Mouse (Mus musculus) left cerebral cortex, postnatal 36 days (tissue): ENCODE measurements around the gene Susd1. TPM values are rescaled to one million over a fixed set of nuclear protein-coding genes. Genes with fewer than 3 reads are reported as not detected.
A peak's percentile ranks its signal among the peaks of the same experiment; 100 is the strongest.

Experiments
- DNase-seq, 2 experiments: peaks; one replicate each; pipeline ENCODE4 v3.0.0; 2021 to 2022; ENCODE audit warnings: low spot score in 2 of 2, mixed read lengths in 1 of 2
- intact Hi-C: fragments of 180-260 bp; cut with DNase I; formaldehyde crosslinking; loops from one replicate; pipeline ENCODE4 v1.15.1; 2025
- total RNA-seq, 2 experiments: library from RNA; stranded (reverse); gene quantifications; 2 replicates each; pipeline ENCODE4 v1.2.3; 2021

Gene Susd1
- total RNA-seq, 2 experiments from 2014 or later: 9.1 to 9.3 TPM

- intact Hi-C loops: no loop called here
Observed at GRCm38 (mm10) chr4:59385254-59385895, 53.1 kb downstream of the Susd1 start.

GRCm38 (mm10) chr4:59383791-59384190 is 54.6 kb downstream of the Susd1 start:
- DNase-seq: peak in 1 of 2 experiments; percentile 47
- intact Hi-C loops: loop anchor here (5.0 kb wide), 2 partner anchors 184 to 399 kb away; no protein-coding TSS in a partner anchor

More at GRCm38 (mm10) chr4:59385254-59385895, 53.1 kb downstream of the Susd1 start:
- DNase-seq: no peak

GRCm38 (mm10) chr4:59382131-59382530 is 56.3 kb downstream of the Susd1 start:
- intact Hi-C loops: loop anchor here (5.0 kb wide), 2 partner anchors 185 to 400 kb away; no protein-coding TSS in a partner anchor
- DNase-seq: no peak

GRCm38 (mm10) chr4:59381007-59381743 is 57.3 kb downstream of the Susd1 start:
- intact Hi-C loops: loop anchor here (5.0 kb wide), 2 partner anchors 186 to 401 kb away; no protein-coding TSS in a partner anchor
- DNase-seq: peak; percentile 80 to 83

GRCm38 (mm10) chr4:59380478-59380877 is 58.0 kb downstream of the Susd1 start:
- intact Hi-C loops: loop anchor here (5.0 kb wide), 2 partner anchors 187 to 402 kb away; no protein-coding TSS in a partner anchor
- DNase-seq: no peak

GRCm38 (mm10) chr4:59379876-59380275 is 58.6 kb downstream of the Susd1 start:
- intact Hi-C loops: loop anchor here (5.0 kb wide), 2 partner anchors 187 to 402 kb away; no protein-coding TSS in a partner anchor
- no peak for DNase-seq

- no peak for DNase-seq
- intact Hi-C loops: no loop called here
Observed at GRCm38 (mm10) chr4:59378631-59379030, 59.8 kb downstream of the Susd1 start.

GRCm38 (mm10) chr4:59374271-59374938 is 64.0 kb downstream of the Susd1 start:
- DNase-seq: no peak
- intact Hi-C loops: no loop called here

GRCm38 (mm10) chr4:59372546-59373157 is 65.8 kb downstream of the Susd1 start:
- intact Hi-C loops: no loop called here
- no peak for DNase-seq

GRCm38 (mm10) chr4:59371910-59372309 is 66.5 kb downstream of the Susd1 start:
- intact Hi-C loops: no loop called here
- peak; percentile 47 to 55 for DNase-seq

- DNase-seq: no peak
- intact Hi-C loops: no loop called here
Observed at GRCm38 (mm10) chr4:59369941-59370340, 68.5 kb downstream of the Susd1 start.

GRCm38 (mm10) chr4:59368118-59368517 is 70.3 kb downstream of the Susd1 start:
- intact Hi-C loops: no loop called here
- DNase-seq: peak in 1 of 2 experiments; percentile 1

GRCm38 (mm10) chr4:59366206-59366605 is 72.2 kb downstream of the Susd1 start:
- no peak for DNase-seq
- intact Hi-C loops: no loop called here

GRCm38 (mm10) chr4:59365571-59365970 is 72.9 kb downstream of the Susd1 start:
- DNase-seq: peak in 1 of 2 experiments; percentile 3
- intact Hi-C loops: no loop called here

GRCm38 (mm10) chr4:59364229-59365173 is 73.9 kb downstream of the Susd1 start:
- intact Hi-C loops: loop anchor here (5.0 kb wide), 1 partner anchor 418 kb away; no protein-coding TSS in a partner anchor
- no peak for DNase-seq

GRCm38 (mm10) chr4:59363041-59363440 is 75.4 kb downstream of the Susd1 start:
- intact Hi-C loops: loop anchor here (5.0 kb wide), 1 partner anchor 419 kb away; no protein-coding TSS in a partner anchor
- DNase-seq: no peak

- DNase-seq: peak; percentile 75 to 78
- intact Hi-C loops: loop anchor here (1.0 to 5.0 kb wide), 2 partner anchors 209 to 422 kb away; no protein-coding TSS in a partner anchor
Observed at GRCm38 (mm10) chr4:59360704-59361103, 77.7 kb downstream of the Susd1 start.

- DNase-seq: no peak
- intact Hi-C loops: loop anchor here (1.0 to 5.0 kb wide), 3 partner anchors 209 to 567 kb away; no protein-coding TSS in a partner anchor
Observed at GRCm38 (mm10) chr4:59359921-59360320, 78.5 kb downstream of the Susd1 start.
